In the genomic region with DNA sequence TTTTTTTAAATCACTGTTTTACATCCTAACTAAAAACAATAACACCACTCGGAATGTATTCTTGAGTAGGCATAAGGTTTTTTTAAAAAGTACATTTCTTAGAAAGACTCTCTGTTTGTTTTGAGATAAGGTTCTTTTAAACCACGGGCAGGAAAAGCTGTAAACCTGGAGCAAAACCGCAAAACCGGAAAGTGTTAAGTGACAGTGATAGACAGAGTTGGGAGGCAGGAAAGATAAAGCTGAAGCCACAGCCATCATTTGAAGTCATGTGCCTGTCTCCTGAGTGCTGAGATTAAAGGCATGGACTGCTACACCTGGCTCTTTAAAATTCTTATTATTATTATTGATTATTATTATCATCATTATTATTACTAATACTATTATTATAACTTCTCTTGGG, we compare ENCODE assay signal across 16 mouse cellular contexts. TPM values are rescaled to one million over a fixed set of nuclear protein-coding genes. Genes with fewer than 3 reads are reported as not detected.
"Had no signal": no experiment of that assay in that cellular context is flagged by ENCODE, and none has a peak within 500 bp of the region (broad histone marks: within the 10 kb centered on the region; RNA-seq: fewer than 3 reads in every experiment).

No protein-coding gene starts in this region.

- DNase-seq: lung, adult 18-20 months; lung, embryonic 14.5 days; lung, postnatal 10 days; lung, postnatal 4 days; right cerebral cortex, adult 18-20 months; right cerebral cortex, postnatal 25 days; right cerebral cortex, postnatal 4 days; spleen, adult 18-20 months; thymus, adult 18-20 months; thymus, postnatal 14 days; thymus, postnatal 36 days had no signal

- ATAC-seq: midbrain, embryonic 13.5 days; midbrain, embryonic 15.5 days had no signal

RNA-seq across cellular contexts. Expression of gene Pramef12, which starts 5.6 kb away (rescaled TPM):
- total RNA-seq: monocyte, adult 5-6 weeks; neutrophil, adult 5-6 weeks had no signal

RNA-seq across cellular contexts. Expression of gene Pramef20, which starts 25.0 kb away (rescaled TPM):
- total RNA-seq: midbrain, postnatal 0 days; monocyte, adult 5-6 weeks; neutrophil, adult 5-6 weeks had no signal

RNA-seq across cellular contexts. Expression of gene 1700012P22Rik, which starts 35.9 kb away (rescaled TPM):
- total RNA-seq: midbrain, postnatal 0 days; monocyte, adult 5-6 weeks; neutrophil, adult 5-6 weeks had no signal

RNA-seq across cellular contexts. Expression of gene Gm13119, which starts 45.0 kb away (rescaled TPM):
- total RNA-seq: midbrain, postnatal 0 days; monocyte, adult 5-6 weeks; neutrophil, adult 5-6 weeks had no signal

RNA-seq across cellular contexts. Expression of gene Gm9944, which starts 50.4 kb away (rescaled TPM):
- total RNA-seq: midbrain, postnatal 0 days; monocyte, adult 5-6 weeks; neutrophil, adult 5-6 weeks had no signal
